Mouse (Mus musculus): Measurements from ENCODE around the gene Osbpl6. TPM values are rescaled to one million over a fixed set of nuclear protein-coding genes. Genes with fewer than 3 reads are reported as not detected.

Gene Osbpl6
- polyA plus RNA-seq (2015; fragmentation: Nextera tagmentation; extraction: Ambion mirVana) = 27.2 and 27.7 TPM in 2 replicates

DNA sequence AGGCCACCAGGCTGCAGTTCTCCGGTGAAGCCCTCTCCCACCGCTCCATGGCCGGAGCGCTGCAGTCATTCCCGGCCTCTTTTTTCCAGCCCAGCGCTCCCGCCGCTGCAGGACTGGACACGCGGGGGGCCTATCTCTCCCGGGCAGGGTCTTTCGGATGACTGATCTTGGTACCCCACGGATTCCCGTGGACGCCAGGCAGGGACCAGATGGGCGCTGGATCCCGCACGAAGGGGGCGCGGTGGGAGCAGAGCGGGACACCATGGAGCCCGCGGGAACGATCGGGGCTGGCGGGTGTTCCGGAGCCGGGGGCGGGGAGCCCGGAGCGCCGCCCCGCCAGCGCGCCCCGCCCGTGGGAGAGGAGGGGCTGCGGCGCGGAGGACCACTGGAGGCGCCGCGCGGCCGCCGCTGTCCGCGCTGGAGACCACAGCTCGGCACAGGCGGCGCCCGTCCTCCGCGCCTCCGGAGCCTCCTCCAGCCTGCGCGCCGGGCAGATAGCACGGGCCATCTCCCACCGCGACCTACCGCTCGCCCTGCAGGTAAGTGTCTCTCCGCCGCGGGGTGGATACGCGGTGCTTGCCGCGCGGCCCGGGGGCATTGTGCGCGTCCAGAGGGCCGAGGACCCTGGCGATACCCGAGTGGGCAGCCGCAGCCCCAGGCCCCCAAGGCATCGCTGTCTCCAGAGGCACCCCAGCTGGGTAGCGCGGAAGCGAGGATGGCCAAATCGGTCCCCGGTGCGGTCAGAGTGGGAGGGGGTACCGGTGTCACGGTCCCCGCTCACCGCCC is at the start of gene Osbpl6:
Gene Osbpl6 (plus strand): TSS at position 358 of the 786 bp plus-strand sequence.
- Histone ChIP-seq H3K27me3 (peaks cover 15% of the 10 kb centered on the region), H3K9ac (peak within 1 kb of the TSS; percentile 89), H3K27ac (replicated peaks) (peak within 1 kb of the TSS; percentile 96), H3K36me3 (no peaks in the 10 kb centered on the region), H3K4me1 (replicated peaks) (peaks cover 20% of the 10 kb centered on the region), H3K9me3 (no peaks in the 10 kb centered on the region), H3K4me3 (peak within 1 kb of the TSS; percentile 92), H3K4me2 (peak within 1 kb of the TSS; percentile 81)
- peak; percentile 95 for ATAC-seq (ENCODE audit: low read depth)
- under 1% methylated on average over 76 of the region's 89 CpGs for WGBS

DNA sequence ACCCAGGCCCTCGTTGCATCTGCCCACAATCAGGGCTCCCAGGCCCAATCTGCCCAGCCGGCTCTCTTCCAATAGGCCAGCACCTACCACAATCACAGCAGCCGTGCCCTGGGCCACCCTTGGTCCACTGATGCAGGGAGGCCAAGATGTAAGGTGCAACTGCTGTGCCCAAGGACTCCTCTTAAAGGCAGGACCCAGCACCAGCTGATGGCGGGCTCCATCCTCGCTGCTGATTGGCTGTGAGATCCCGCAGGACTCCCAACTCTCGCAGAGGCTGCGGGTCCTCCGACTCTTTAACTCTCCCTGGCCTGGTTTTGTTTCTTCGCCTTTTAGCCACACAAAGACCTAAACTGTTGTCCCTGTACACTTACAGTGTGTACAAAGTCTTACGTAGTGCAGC is 46.1 kb upstream of the Osbpl6 start, which contains the start of gene Cyct:
Gene Cyct (minus strand): TSS at position 225 of the 400 bp plus-strand sequence.
- H3K4me2 ChIP-seq = no peak within 1 kb of the TSS
- no peaks in the 10 kb centered on the region for H3K4me1 ChIP-seq (replicated peaks)
- WGBS = 88% methylated on average over 11 of the region's 11 CpGs

DNA sequence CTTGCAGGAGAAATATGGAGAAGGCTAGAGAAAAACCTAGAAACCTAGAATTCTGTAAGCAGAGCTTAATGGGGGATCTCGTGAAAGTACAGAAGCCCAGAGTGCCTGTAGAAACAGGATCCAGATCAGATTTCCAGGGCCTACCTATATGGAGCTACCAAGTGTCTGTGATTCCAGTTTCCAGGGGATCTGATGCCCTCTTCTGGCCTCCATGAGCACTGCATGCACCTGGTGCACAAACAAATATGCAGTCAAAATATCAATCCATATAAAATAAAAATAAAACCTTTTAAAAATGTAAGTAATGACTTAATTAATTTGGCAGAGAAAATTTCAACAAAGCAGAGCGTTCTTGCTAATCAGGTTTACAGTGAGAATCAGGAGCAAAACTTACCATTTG is 44.2 kb upstream of the Osbpl6 start:
- Histone ChIP-seq H3K9ac (no peak overlapping the region), H3K9me3 (no peaks in the 10 kb centered on the region), H3K4me1 (replicated peaks) (no peaks in the 10 kb centered on the region), H3K4me3 (no peak overlapping the region), H3K36me3 (no peaks in the 10 kb centered on the region), H3K27me3 (no peaks in the 10 kb centered on the region), H3K4me2 (no peak overlapping the region), H3K27ac (replicated peaks) (no peak overlapping the region)
- whole genome bisulfite sequencing = 58% methylated on average over 2 of the region's 2 CpGs
- no peak for ATAC-seq (ENCODE audit: low read depth)

More for the DNA sequence above, 46.1 kb upstream of the Osbpl6 start, which contains the start of gene Cyct:
- no peak within 1 kb of the TSS for H3K4me3 ChIP-seq
- H3K9me3 ChIP-seq = no peaks in the 10 kb centered on the region
- no peaks in the 10 kb centered on the region for H3K27me3 ChIP-seq
- H3K9ac ChIP-seq = no peak within 1 kb of the TSS
- ATAC-seq (ENCODE audit: low read depth) = no peak
- no peaks in the 10 kb centered on the region for H3K36me3 ChIP-seq
- no peak within 1 kb of the TSS for H3K27ac ChIP-seq (replicated peaks)

DNA sequence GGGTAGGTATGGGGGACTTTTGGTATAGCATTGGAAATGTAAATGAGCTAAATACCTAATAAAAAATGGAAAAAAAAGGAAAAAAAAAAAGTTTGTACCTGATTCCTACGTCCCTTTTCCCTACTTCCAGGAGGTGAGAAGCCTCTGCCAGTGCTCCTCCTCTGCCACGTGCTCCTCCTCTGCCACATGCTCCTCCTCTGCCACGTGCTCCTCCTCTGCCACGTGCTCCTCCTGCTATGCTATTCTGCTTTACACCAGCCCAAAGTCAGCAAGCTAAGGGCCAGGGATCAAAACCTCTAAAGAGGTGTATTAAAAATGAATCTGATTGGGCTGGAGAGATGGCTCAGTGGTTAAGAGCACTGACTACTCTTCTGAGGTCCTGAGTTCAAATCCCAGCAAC is 40.5 kb upstream of the Osbpl6 start:
- H3K9me3 ChIP-seq = no peaks in the 10 kb centered on the region
- WGBS = 71% methylated on average over 4 of the region's 4 CpGs
- ATAC-seq (ENCODE audit: low read depth) = no peak

DNA sequence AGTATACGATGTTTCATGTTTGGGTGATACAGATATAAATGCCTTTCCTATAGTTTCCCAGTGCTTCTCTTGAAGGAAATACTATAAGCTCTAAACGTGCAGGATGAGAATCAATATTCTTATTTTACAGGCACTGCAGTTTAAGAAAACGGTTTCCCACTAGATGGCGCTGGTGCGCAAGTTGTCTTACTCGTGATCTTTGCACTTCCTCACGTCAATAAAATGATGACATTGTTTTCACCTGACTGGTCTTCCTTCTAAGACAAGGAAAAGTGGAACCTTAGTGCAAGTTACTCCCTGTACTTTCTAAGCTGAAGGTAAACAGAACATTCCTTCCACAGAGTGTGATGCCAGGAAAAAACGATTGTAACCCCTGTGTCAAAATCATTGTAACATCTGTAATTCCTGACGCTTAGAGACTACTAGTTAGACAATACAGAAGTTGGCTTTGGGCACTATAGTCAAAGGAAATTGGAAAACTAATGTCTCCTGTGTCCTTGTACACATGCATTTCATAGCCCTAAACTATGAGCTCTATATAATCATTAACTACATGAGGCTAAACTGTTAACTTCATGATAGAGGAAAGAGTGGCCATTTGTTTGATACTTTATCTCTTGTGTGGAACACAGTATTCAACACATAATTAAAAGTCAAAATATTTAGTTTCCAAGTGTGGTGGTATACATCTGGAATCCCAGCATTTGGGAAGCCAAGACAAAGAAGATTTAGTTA is 39.0 kb upstream of the Osbpl6 start:
- H3K27ac ChIP-seq (replicated peaks) = no peak overlapping the region
- H3K9me3 ChIP-seq = no peaks in the 10 kb centered on the region
- no peak overlapping the region for H3K4me3 ChIP-seq
- H3K9ac ChIP-seq = no peak overlapping the region
- peaks cover 14% of the 10 kb centered on the region for H3K4me1 ChIP-seq (replicated peaks)
- ATAC-seq (ENCODE audit: low read depth) = no peak
- WGBS = 19% methylated on average over 9 of the region's 9 CpGs
- H3K27me3 ChIP-seq = no peaks in the 10 kb centered on the region
- H3K36me3 ChIP-seq = peaks cover 7% of the 10 kb centered on the region
- H3K4me2 ChIP-seq = no peak overlapping the region

More for the DNA sequence above, 40.5 kb upstream of the Osbpl6 start:
- Histone ChIP-seq H3K4me2 (no peak overlapping the region), H3K27me3 (no peaks in the 10 kb centered on the region), H3K4me3 (no peak overlapping the region), H3K9ac (no peak overlapping the region), H3K27ac (replicated peaks) (no peak overlapping the region), H3K36me3 (no peaks in the 10 kb centered on the region), H3K4me1 (replicated peaks) (peaks cover 4% of the 10 kb centered on the region)

DNA sequence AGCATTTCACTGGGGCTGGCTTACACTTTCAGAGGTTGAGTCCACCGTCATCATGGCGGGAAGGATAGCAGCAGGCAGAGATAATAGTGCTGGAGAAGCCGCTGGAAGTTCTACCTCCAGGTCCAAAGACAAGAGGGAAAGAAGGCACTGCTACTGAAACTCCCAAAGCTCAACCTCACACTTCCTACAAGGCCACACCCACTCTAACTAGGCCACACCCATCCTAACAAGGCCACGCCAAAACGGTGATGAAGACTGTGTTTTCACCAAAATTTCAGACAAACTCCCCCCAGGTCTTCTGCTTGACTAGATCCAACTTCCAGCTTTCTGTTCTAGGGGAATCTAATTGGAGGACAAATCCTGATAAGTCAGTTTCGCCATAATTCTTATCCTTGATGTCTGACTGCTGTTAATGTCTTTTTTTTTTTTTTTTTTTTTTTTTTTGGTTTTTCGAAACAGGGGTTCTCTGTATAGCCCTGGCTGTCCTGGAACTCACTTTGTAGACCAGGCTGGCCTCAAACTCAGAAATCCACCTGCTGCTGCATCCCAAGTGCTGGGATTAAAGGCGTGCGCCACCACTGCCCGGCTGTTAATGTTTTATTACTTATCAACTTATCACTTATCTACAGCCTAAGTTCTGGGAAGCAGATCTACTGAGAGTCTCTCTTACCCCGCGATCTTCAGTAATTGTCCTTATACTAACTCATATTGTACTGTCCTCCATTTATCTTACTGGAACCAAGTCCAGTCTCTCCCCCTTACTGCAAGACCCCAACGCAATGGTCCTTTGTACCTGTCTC is 37.2 kb upstream of the Osbpl6 start:
- no peak overlapping the region for H3K4me3 ChIP-seq
- H3K9ac ChIP-seq = no peak overlapping the region
- 78% methylated on average over 12 of the region's 13 CpGs for WGBS
- H3K9me3 ChIP-seq = no peaks in the 10 kb centered on the region
- H3K27ac ChIP-seq (replicated peaks) = no peak overlapping the region
- peaks cover 22% of the 10 kb centered on the region for H3K36me3 ChIP-seq
- no peak overlapping the region for H3K4me2 ChIP-seq
- H3K27me3 ChIP-seq = no peaks in the 10 kb centered on the region
- ATAC-seq (ENCODE audit: low read depth) = 0 out of 2 replicates have a peak, but pooled peaks have one; percentile 16
- H3K4me1 ChIP-seq (replicated peaks) = peaks cover 14% of the 10 kb centered on the region

DNA sequence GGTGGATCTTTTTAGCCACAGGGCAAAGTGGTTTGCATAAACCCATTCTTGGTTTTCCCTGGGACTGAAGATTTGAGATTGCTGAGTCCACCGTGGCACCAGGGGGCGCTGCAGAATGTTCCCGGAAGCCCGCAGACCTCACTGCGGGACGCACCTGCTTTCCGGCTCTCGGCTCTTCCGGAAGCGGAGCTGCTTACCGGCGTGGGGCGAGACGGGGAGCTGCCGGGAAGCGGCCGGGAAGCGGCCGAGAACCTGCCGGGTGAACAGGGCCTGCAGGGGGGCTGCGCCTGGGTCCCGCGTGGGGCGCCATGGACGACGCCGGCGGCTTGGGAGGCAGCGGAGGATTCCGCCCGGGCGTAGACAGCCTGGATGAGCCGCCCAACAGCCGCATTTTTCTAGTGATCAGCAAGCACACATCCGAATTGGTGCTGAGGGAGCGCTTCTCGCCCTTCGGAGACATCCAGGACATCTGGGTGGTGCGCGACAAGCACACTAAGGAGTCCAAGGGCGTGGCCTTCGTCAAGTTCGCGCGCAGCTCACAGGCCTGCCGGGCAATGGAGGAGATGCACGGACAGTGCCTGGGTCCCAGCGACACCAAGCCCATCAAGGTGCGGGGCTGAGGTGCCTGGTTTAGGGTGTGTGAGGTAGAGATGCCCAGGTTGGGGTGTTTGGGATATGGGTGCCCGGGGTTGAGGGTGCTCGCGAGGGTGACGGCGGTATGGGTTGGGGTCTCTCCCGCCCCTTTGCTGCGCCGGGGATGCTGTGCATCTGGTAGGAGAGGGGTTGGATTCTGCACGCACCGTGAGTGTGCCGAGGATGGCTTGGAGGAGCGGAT is 36.3 kb upstream of the Osbpl6 start, which contains the start of gene Rbm45:
Gene Rbm45 (plus strand): TSS at position 164 of the 835 bp plus-strand sequence.
- peak within 1 kb of the TSS; percentile 94 for H3K4me2 ChIP-seq
- peak within 1 kb of the TSS; percentile 91 for H3K9ac ChIP-seq
- H3K9me3 ChIP-seq = no peaks in the 10 kb centered on the region
- peaks cover 14% of the 10 kb centered on the region for H3K4me1 ChIP-seq (replicated peaks)
- WGBS = under 1% methylated on average over 61 of the region's 61 CpGs
- peak within 1 kb of the TSS; percentile 85 for H3K4me3 ChIP-seq
- peak; percentile 92 for ATAC-seq (ENCODE audit: low read depth)
- H3K27me3 ChIP-seq = no peaks in the 10 kb centered on the region
- peak within 1 kb of the TSS; percentile 75 for H3K27ac ChIP-seq (replicated peaks)
- peaks cover 31% of the 10 kb centered on the region for H3K36me3 ChIP-seq

DNA sequence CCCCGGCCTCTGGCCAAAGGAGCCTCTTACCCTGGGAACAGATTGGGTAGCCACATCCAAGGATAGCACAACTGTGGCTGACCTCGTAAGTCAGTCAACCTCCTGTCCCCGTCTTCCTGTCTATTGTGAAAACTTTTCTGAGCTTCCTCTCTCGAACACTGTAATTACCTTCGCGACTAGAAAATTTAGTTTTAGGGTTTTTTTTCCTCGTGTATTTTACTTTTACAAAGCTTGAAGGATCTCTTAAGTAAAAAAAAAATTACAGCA is 35.7 kb upstream of the Osbpl6 start:
- ATAC-seq (ENCODE audit: low read depth) = no peak
- peaks cover 36% of the 10 kb centered on the region for H3K36me3 ChIP-seq
- peak overlapping the region; percentile 85 for H3K4me3 ChIP-seq
- peak overlapping the region; percentile 91 for H3K9ac ChIP-seq
- H3K27ac ChIP-seq (replicated peaks) = no peak overlapping the region
- H3K4me2 ChIP-seq = peak overlapping the region; percentile 94
- peaks cover 14% of the 10 kb centered on the region for H3K4me1 ChIP-seq (replicated peaks)
- WGBS = 3% methylated on average over 7 of the region's 7 CpGs
- H3K9me3 ChIP-seq = no peaks in the 10 kb centered on the region
- H3K27me3 ChIP-seq = no peaks in the 10 kb centered on the region

DNA sequence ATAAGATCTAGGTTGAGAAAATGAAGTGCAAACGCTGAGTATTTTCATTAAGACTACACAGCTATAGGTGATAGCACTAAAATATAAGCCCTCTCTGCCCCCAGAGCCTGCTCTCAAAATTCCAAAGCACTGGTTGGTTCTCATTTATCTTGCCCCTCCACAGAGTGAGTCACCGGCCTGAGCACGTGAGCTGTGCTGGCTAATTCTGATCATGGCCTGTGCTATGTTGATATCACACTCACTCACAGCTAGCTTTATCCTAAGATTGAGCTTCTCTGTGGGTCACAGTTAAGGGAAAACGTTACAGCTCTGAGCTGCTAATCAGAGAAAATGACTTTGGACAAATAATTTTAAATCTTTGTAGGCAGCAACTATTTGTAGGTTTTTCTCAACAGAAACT is 34.1 kb upstream of the Osbpl6 start:
- no peaks in the 10 kb centered on the region for H3K27me3 ChIP-seq
- WGBS = 94% methylated on average over 4 of the region's 4 CpGs
- peaks cover 47% of the 10 kb centered on the region for H3K36me3 ChIP-seq
- no peak overlapping the region for H3K27ac ChIP-seq (replicated peaks)
- no peaks in the 10 kb centered on the region for H3K9me3 ChIP-seq
- peaks cover 14% of the 10 kb centered on the region for H3K4me1 ChIP-seq (replicated peaks)
- H3K4me2 ChIP-seq = no peak overlapping the region
- H3K9ac ChIP-seq = no peak overlapping the region
- no peak overlapping the region for H3K4me3 ChIP-seq
- no peak for ATAC-seq (ENCODE audit: low read depth)

DNA sequence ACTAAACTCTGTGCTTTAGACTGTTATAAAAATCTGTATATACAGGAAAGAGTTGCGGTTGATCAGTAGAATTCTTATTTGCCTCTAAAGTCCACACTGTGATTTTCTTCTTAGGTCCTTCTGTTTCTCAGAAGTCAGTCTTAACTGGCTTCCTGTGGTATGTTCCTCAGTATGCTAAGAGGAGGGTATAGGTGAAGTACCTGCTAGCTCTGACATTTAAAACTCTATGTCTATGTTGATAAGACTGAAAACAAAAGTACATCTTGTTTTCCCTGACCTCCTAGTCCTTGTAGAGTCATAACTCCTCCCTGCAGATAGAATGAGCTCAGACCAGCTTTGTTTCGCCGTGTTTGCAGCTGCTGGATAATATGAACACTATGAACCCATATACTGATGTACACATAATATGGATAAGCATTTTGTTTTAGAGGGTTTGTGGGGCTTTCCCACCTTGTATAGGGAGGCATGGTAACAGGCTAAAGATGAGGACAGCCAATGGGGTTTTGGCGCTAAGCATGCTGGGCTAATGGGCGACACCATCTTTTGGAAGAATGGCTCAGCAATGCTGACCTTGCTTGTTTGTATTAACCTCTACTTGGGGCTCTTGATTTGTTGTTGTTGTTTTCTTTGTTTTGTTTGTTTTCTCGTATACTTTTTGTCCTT is 31.6 kb upstream of the Osbpl6 start:
- Histone ChIP-seq H3K9me3 (no peaks in the 10 kb centered on the region), H3K4me2 (no peak overlapping the region), H3K36me3 (peaks cover 70% of the 10 kb centered on the region), H3K4me1 (replicated peaks) (peaks cover 14% of the 10 kb centered on the region), H3K4me3 (no peak overlapping the region), H3K9ac (no peak overlapping the region), H3K27me3 (no peaks in the 10 kb centered on the region), H3K27ac (replicated peaks) (no peak overlapping the region)
- WGBS = 90% methylated on average over 6 of the region's 6 CpGs
- no peak for ATAC-seq (ENCODE audit: low read depth)

DNA sequence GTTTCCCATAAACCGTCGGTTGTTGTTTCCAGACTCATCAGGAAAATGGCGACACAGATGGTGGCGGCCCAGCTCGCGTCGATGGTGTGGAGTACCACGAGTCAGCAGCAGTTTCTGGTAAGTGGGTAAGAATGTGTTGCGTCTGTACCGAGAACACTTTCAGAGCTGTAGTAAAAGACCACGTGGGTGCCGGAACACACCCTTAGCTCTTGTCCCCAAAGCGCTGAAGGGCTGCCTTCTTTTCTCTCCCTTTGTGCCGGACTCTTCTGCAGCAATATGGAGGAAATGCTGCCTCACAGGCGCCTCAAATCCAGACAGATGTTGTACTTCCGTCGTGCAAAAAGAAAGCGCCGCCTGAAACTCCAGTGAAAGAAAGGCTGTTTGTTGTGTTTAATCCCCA is 27.7 kb upstream of the Osbpl6 start:
- no peak overlapping the region for H3K4me3 ChIP-seq
- no peaks in the 10 kb centered on the region for H3K9me3 ChIP-seq
- no peak overlapping the region for H3K9ac ChIP-seq
- H3K4me2 ChIP-seq = no peak overlapping the region
- ATAC-seq (ENCODE audit: low read depth) = no peak
- H3K27me3 ChIP-seq = no peaks in the 10 kb centered on the region
- H3K4me1 ChIP-seq (replicated peaks) = no peaks in the 10 kb centered on the region
- H3K36me3 ChIP-seq = peaks cover 85% of the 10 kb centered on the region
- no peak overlapping the region for H3K27ac ChIP-seq (replicated peaks)
- WGBS = 95% methylated on average over 19 of the region's 19 CpGs

Measured in neural tube, embryonic 13.5 days (tissue).